Mouse (Mus musculus) embryo, embryonic 9.5 days (tissue): ENCODE data around the gene Paqr5.

Experiments used
- DNase-seq: peaks from one replicate; pipeline ENCODE4 v3.0.0-alpha.2; 2017; ENCODE audit errors: extremely low spot score

The Paqr5 gene

DNA sequence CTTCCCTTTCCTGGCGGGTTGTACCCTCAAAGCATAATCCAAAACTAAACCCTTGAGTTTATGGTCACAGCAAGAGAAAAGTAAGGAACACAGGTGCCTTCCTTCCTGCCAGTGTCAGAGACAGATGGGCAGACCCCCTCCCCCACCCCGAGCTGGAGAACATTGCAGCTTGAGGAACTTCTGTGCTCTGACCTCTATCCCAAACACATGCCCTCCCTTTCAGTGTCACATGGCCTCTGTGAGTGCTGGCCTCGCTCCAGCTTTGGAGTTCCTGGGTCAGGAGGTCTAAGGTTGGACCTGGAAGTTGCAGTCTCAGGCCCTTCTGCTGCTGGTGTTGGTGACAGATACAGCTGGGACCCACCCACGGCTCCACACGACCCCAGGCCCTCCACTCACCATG is 65.9 kb downstream of the Paqr5 start:
- no peak for DNase-seq

DNA sequence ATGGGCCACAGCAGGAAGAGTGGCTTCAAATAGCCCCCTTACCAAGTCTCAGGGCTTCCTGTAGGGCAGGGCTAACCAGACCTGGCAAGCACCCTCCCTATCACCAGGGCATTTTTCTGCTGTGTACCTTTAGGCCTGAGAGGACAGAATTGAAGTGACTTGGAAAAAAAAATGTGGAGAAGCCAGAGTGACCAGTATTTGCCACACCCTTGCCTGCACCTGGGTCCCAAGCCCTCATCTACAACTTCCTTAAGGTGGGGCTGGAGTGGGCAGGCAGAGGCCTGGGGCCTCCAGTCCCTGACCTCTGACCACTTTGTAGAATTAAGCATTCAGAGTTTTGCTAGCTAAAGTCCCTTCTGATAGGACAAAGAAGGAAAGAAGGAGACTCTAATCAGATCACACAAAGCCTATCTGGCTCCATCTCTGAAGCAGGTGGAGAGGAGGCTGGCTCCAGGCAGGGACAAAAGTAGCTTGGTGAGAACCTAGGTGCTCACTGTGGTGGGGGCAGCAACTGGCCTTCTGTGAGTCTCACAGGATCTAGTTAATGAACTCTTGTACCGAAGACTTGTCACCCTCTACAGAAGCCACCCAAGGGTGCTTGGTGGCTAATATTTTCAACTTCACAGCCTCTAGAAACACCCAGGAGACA is 66.6 kb downstream of the Paqr5 start:
- no peak for DNase-seq

DNA sequence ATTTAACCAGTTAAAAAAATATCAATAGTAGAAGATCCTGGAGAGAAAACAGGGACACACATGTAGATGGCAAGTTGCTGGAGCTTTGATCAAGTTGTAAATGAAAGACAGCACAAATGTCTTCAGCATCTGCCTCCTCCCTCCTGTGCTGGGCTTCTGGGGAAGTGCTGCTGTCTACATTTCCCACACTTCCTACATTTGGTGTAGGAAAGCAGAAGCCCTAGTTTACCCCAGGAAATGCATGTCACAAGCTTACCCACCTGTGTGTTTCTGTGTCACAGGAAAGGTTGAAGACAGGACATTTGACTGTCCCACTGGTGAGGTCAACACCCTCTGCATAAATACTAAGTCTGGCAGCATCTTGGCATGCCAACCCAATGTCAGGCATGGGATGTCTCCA is 71.9 kb downstream of the Paqr5 start:
- no peak for DNase-seq

DNA sequence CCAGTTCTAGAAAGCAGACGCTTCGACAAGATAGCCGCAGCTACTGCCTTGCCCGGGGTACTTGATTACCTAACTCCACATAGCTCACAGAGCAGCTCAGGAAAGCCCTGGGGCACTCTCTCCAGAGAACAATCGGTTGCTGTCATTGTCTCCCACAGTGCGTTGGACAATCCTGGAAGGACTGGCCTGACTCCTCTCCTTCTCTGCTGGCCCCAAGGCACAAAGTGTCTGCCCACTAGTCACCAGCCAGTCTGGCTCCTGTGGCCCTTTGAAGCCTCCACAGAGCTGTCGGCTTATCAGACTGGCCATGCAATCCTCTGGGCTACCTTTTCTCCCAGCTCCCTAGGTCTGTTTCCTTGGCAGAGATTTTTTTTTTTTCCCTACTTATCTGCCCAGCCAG is 74.4 kb downstream of the Paqr5 start:
- DNase-seq: no peak

GRCm38 (mm10) chr9:61947402-61948346 is 79.0 kb downstream of the Paqr5 start:
- peak; percentile 82 for DNase-seq

- peak; percentile 99 for DNase-seq
Measured at GRCm38 (mm10) chr9:61946623-61947401, 79.8 kb downstream of the Paqr5 start, which contains the start of gene Kif23. Gene Kif23 (minus strand): TSS chr9:61946774.

GRCm38 (mm10) chr9:61945973-61946611 is 80.6 kb downstream of the Paqr5 start:
- no peak for DNase-seq

- DNase-seq: no peak
Measured at GRCm38 (mm10) chr9:61941054-61941453, 85.6 kb downstream of the Paqr5 start.

GRCm38 (mm10) chr9:61933333-61933732 is 93.3 kb downstream of the Paqr5 start:
- DNase-seq: no peak

DNA sequence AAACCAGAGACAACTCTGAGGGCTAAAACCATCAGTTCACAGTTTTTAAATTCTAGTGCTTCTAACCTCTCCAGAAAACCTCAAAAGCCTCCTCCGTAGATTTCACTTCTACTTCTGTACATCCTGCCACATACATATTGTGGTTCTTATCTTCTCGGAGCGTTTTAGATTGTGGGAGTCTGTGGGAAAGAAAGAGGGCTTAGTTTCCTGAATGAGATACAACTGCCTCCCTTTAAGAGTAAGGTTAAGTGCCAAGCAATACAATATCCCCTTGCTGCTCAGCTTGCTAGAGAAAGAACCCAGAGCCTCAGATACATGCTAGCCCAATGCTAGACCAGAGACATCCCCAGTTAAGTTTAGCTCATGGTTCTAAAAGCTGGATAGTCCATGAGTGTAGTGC is 94.6 kb downstream of the Paqr5 start:
- DNase-seq: no peak

DNA sequence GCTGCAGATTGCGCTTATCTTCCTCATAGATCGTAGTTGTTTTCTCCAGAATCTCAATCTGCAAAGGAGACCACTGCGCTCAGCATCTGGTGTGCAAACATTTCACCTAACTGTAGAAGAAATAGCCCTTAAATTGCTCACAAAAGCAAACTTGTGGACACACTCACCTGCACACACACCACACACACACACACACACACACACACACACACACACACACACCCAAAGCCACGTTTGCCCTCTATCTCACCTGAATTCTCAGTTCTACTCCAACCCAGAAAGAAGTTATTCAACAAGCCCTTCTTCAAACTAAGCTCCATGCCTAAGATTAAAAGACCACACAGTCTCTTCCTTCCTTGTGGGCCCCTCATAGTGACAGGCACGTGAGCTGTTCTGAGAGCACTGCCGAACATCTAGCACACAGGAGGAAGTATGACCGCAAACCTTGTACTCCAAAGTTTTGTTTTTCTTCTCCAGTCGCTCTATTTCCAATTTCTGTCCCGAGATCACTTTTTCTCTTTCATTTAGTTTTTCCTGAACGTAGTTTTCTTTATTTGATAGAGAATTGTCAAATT is 101.5 kb downstream of the Paqr5 start:
- DNase-seq: no peak

DNA sequence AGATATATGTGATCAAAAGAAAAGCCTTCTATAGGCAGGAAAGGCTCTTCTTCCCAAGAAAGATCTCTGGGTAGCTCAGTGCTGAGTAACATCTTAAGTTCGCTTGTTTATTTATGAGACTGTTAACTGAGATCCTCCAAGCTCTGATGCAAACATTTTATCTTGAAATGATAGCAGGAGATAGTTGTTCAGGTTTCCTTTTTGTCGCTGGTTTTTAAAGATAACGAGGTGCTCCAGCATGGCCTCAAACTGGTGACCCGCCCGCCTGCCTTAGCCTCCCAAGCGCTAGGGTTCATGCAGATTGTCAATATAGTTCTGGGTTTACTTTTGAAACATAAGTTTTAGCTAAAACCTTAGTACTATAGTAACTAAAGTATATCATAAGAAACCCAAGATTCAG is 106.3 kb downstream of the Paqr5 start:
- DNase-seq: no peak

DNA sequence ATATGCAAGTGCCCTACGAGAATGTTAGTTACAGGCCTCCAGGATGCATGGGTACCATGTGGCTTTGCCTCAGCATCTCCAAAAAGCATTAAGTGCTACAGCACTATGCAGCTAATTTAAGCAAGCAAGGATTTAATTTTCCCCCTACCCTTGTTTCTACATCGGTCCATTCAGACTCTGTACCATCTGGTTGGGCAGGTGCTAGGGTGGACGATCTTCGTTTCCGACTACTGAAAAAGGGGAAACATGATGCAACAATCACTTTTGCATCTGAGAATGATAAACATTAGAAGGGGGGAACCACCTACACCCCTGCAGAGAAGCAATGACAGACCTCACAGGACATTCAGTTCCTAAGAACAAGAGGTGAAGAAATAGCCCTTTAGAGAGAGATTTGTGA is 107.2 kb downstream of the Paqr5 start:
- no peak for DNase-seq

- no peak for DNase-seq
Measured at GRCm38 (mm10) chr9:61917436-61917835, 109.2 kb downstream of the Paqr5 start.

DNA sequence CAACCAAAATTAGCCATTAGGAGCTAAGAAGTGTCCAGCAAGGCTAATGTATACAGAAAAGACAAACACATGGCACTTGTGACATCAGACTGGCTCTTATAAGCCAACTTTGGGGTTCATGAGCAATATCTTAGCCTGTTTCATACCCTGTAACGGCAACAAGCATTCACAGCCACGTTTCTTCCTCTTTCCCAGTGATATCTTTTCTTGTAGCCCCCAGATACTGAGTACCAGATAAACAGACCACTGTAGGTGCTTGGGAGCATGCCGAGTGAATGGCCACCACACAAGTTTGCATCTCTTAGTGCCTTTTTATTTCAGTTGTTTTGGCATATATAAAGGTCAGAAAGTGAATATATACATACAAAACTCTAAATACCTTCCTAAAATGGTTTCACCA is 109.7 kb downstream of the Paqr5 start:
- DNase-seq: no peak

DNA sequence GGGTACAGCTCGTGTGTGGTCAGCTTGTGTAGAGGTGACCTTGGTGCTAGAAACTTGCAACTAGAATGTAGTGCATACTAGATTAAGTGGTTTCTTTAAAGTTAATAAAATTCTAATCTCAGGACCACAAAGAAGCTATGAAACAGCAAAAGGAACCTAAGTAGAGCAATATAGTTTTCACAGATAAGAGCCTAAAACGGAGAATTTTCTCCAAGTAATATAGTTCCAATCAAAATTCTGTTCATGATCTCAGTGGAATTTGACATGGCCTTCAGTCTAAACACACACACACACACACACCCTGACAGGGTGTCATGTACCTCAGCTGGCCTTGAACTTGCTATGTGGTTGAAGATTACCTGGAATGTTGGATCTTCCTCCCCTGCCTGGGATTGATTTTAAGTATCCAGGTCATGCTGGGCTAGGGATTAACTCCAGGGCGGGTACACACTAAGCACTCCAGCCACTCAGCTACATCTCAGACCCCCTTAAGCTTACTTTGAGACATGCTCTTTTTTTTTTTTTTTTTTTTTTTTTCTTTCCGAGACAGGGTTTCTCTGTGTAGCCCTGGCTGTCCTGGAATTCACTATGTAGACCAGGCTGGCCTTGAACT is 111.2 kb downstream of the Paqr5 start:
- DNase-seq: no peak

- no peak for DNase-seq
Measured at GRCm38 (mm10) chr9:61914917-61915300, 111.7 kb downstream of the Paqr5 start.

GRCm38 (mm10) chr9:61914203-61914916 is 112.3 kb downstream of the Paqr5 start, which contains the start of gene Rplp1:
Gene Rplp1 (minus strand): TSS chr9:61914542.
- peak; percentile 93 for DNase-seq

GRCm38 (mm10) chr9:61911300-61912128 is 115.1 kb downstream of the Paqr5 start:
- DNase-seq: peak; percentile 39
